Mouse (Mus musculus): ENCODE measurements at regions not wholly inside any gene's neighbourhood (a gene's known extent, or its start where the extent isn't known, plus 50 kb on each side); places are given as distances from the start of the nearest gene placed in this dataset.

DNA sequence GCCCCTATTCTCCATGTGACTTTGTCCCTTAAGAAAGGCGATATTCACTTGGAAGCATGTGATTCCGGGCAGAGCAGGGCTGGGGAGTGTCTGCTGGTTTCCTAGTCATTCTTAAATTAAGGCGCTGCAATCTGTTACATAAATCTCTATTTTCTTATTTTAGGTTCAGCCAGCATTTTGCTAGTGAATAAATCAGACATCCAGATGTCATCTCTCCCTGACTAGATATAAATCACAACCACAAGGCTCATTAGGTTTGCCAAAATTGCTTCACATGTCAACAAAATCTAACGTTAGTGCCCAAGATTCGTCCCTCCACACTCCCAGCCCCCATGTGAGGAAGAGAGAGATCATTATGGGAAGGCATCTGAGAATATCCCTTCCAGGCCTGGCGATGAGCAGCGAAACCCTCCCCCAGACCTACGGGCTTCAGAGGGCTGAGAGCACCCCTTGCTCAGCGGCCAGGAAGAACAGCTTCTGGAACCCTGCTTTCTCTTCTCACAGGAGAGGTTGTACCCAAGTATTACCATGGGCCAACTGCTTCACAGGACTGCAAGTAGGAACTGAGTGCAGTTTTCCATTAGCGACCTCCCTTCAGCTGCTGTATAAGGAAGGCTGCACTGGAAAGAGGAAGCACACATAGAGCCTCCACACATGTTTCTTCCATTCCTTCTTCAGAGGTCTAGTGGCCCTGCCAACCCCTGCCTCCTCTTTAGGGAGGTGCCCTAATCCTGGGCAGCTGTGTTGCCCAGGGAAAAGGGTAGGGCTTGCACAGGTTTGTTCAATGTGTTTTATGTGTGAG is 250.5 kb downstream of the Hivep2 start:
- TF ChIP-seq CTCF (IDR thresholded peaks at IDR 0.05; ENCODE audit: control insufficient read depth, insufficient read depth, insufficient replicate concordance, low read depth, low read length) (no peak), POLR2A (IDR thresholded peaks at IDR 0.05; ENCODE audit: control insufficient read depth, low read depth, low read length) (no peak)
